Mouse (Mus musculus) midbrain, embryonic 13.5 days (tissue): ENCODE measurements around the gene Plcd3. TPM values are rescaled to one million over a fixed set of nuclear protein-coding genes. Genes with fewer than 3 reads are reported as not detected.
A peak's percentile ranks its signal among the peaks of the same experiment; 100 is the strongest.

Source experiments
- ATAC-seq: fragments of 200-750 bp; cut with Nextera tagmentation; 2 replicates; pipeline ENCODE4 v1.8.0; 2017; ENCODE audit warnings: mild to moderate bottlenecking, moderate TSS enrichment, moderate library complexity
- H3K27ac ChIP-seq: fragments of 300-500 bp; sonication (generic); 2 replicates; pipeline ENCODE4 v1.5.1; 2015; ENCODE audit warnings: inconsistent platforms, mild to moderate bottlenecking, moderate library complexity
- H3K27me3 ChIP-seq: fragments of 300-500 bp; sonication (generic); 2 replicates; pipeline ENCODE4 v1.6.1; 2015; ENCODE audit warnings: mild to moderate bottlenecking, inconsistent platforms
- H3K36me3 ChIP-seq: fragments of 300-500 bp; sonication (generic); 2 replicates; pipeline ENCODE4 v1.6.1; 2015; ENCODE audit warnings: mild to moderate bottlenecking, inconsistent platforms
- H3K4me1 ChIP-seq: fragments of 300-500 bp; sonication (generic); replicated peaks from 2 replicates; pipeline ENCODE4 v1.6.1; 2015; ENCODE audit warnings: inconsistent platforms
- H3K4me2 ChIP-seq: fragments of 300-500 bp; sonication (generic); replicated peaks from 2 replicates; pipeline ENCODE4 v1.6.1; 2015; ENCODE audit warnings: moderate library complexity, mild to moderate bottlenecking, inconsistent platforms
- H3K4me3 ChIP-seq: fragments of 300-500 bp; sonication (generic); replicated peaks from 2 replicates; pipeline ENCODE4 v1.5.1; 2015; ENCODE audit warnings: mild to moderate bottlenecking, inconsistent platforms
- H3K9ac ChIP-seq: fragments of 300-500 bp; sonication (generic); replicated peaks from 2 replicates; pipeline ENCODE4 v1.6.1; 2015; ENCODE audit warnings: mild to moderate bottlenecking, inconsistent platforms
- H3K9me3 ChIP-seq: fragments of 300-500 bp; sonication (generic); 2 replicates; pipeline ENCODE4 v1.6.1; 2016; ENCODE audit warnings: mild to moderate bottlenecking, inconsistent platforms
- WGBS: fragments of 180-500 bp; shearing (Covaris S2); methylation state at CpG from one replicate; pipeline ENCODE4 v1.1.7; 2015; 5-methylcytosine and 5-hydroxymethylcytosine counted together
- polyA plus RNA-seq: library from polyadenylated mRNA; unstranded; fragments of >200 nt; fragmentation: Nextera tagmentation; extraction: Ambion mirVana; gene quantifications from 2 replicates; pipeline ENCODE4 v1.2.1, GENCODE M21; 2015

Gene Plcd3
- polyA plus RNA-seq, 1 experiment from 2014 or later: 1.1 TPM

DNA sequence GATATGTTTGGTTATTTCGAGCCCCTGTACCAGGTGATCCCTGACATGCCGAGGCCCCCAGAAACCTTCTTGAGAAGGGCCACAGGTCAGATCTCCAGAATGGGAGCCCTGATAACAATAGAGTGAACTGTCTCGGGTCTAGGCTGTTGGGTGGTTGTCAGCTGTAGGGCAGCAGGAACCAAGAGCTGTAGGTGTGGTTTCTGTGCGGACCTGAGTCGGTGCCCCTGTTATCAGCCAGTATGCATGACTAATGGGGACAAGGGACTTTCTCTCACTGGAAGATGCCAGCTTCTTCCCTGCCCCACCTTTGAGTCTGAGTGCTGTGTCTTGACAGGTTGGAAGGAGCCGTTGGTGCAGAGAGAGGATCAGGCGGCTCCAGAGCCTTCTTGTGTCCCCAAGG is 3.0 kb upstream of the Plcd3 start:
- Histone ChIP-seq H3K9ac (no peak overlapping the region), H3K4me3 (no peak overlapping the region), H3K4me1 (peaks cover 22% of the 10 kb centered on the region), H3K9me3 (no peaks in the 10 kb centered on the region), H3K27ac (no peak overlapping the region), H3K4me2 (no peak overlapping the region), H3K27me3 (peaks cover 39% of the 10 kb centered on the region), H3K36me3 (no peaks in the 10 kb centered on the region)
- 78% methylated on average over 7 of the region's 7 CpGs for WGBS
- no peak for ATAC-seq

DNA sequence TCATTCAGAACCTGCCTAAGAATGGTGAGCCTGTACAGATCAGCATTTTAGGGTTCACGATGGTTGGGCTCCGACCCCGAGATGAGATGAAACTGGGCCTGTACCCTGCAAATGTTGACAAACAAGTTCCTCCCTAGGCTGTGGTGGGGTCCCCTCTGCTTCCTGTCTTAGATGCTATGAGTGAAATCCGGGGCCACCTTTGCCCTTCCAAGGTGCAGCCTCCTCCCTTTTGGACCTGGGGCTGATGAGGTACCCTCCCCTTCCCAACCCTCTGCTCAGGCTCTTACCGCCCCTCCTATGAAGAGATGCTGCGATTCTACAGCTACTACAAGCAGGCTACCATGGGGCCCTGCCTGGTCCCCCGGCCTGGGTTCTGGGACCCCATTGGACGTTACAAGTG is 2.2 kb upstream of the Plcd3 start:
- H3K9me3 ChIP-seq: no peaks in the 10 kb centered on the region
- no peak overlapping the region for H3K9ac ChIP-seq
- H3K4me3 ChIP-seq: peak overlapping the region; percentile 47
- peaks cover 47% of the 10 kb centered on the region for H3K27me3 ChIP-seq
- ATAC-seq: no peak
- H3K36me3 ChIP-seq: no peaks in the 10 kb centered on the region
- peak overlapping the region; percentile 73 for H3K4me2 ChIP-seq
- 61% methylated on average over 8 of the region's 8 CpGs for WGBS
- peaks cover 22% of the 10 kb centered on the region for H3K4me1 ChIP-seq
- no peak overlapping the region for H3K27ac ChIP-seq

DNA sequence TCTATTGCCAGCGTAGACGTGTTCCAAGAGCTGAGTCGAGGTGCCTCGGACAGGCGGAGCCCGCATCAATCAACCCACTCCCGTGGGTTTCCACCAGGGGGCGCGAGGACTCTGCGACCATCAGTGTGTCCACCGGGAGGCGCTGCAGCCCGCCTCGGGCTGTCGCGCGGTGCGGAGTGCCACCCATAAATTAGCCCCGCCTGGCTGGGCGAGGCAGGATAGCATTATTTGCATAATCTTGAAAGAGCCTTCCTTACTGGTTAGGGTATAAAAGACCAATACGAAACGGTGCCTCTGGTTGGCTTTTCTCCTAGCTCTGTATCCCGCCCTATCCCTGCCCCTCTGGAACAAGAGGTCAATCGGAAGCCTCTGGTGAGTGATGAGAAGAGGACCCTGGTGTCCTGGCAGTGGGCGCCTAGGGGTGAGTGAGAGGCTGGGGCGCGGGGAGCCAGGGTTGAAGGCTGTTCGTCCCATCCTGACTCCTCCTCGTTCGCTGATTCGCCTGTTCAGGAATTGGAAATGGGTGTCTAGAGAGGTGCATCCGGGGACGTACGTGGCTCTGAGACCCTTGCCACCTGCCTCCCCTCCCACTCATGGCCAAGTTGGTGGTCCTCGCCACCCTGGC is 1.4 kb upstream of the Plcd3 start:
- Histone ChIP-seq H3K4me1 (peaks cover 22% of the 10 kb centered on the region), H3K9me3 (no peaks in the 10 kb centered on the region), H3K4me2 (peak overlapping the region; percentile 73), H3K27me3 (peaks cover 51% of the 10 kb centered on the region), H3K4me3 (peak overlapping the region; percentile 47), H3K27ac (no peak overlapping the region), H3K9ac (no peak overlapping the region), H3K36me3 (no peaks in the 10 kb centered on the region)
- ATAC-seq: peak; percentile 86
- WGBS: 2% methylated on average over 35 of the region's 35 CpGs

DNA sequence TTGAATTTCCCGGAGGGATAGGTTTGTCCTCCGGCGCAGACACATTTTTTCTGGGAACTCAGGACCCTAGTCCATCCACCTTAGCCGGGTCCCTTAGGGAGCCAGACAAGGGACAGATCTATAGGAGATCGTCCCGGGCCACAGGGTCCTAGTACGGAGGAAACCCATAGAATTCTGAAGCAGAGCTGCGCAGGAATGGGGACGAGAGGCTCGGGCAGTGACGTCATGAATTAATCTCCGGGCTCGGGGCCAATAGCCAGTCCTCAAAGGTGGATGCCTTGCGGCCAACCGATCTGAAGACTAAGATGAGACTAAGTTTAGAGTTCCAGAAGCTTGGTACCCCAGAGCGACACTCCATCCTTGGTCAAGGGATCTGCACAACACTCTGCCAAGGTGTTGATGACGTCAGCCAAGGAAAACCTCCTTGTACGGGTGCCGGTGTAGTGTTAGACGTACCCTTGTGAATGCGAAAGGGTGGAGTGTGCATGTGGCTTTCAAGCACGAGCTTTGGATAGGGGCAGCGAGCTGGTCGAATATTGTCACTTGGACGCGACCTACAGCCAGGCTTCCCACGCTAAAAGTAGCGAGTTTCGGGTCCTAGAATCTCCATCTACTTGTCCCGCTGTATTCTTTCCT is 526 bp upstream of the Plcd3 start:
- Histone ChIP-seq H3K27me3 (peaks cover 59% of the 10 kb centered on the region), H3K4me2 (peak overlapping the region; percentile 73), H3K27ac (no peak overlapping the region), H3K9ac (peak overlapping the region; percentile 43), H3K36me3 (no peaks in the 10 kb centered on the region), H3K9me3 (no peaks in the 10 kb centered on the region), H3K4me3 (peak overlapping the region; percentile 47), H3K4me1 (peaks cover 30% of the 10 kb centered on the region)
- WGBS: 3% methylated on average over 30 of the region's 30 CpGs
- ATAC-seq: peak; percentile 51

DNA sequence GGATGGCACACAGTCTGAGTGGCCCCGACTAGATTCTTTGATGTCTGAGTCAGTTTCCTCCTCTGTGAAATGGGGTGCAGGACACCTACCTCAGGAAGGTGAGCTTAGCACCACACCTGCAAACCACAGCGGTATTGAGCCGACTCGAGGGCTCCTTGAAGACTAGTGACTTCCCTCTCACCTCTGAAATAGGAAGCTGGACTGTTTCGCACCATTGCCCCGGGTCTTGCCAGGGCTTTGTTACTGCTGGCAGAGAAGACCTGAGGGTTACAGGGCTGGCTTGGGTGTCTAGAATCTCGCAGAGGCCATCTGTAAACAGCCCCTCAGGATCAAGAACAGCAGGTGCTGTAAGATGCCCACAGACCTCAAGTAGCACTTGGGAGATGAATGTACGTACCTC is 1.1 kb downstream of the Plcd3 start:
- Histone ChIP-seq H3K9ac (no peak overlapping the region), H3K9me3 (no peaks in the 10 kb centered on the region), H3K4me2 (no peak overlapping the region), H3K36me3 (no peaks in the 10 kb centered on the region), H3K4me3 (no peak overlapping the region), H3K4me1 (peaks cover 30% of the 10 kb centered on the region), H3K27ac (no peak overlapping the region), H3K27me3 (peaks cover 74% of the 10 kb centered on the region)
- 77% methylated on average over 8 of the region's 8 CpGs for WGBS
- no peak for ATAC-seq

DNA sequence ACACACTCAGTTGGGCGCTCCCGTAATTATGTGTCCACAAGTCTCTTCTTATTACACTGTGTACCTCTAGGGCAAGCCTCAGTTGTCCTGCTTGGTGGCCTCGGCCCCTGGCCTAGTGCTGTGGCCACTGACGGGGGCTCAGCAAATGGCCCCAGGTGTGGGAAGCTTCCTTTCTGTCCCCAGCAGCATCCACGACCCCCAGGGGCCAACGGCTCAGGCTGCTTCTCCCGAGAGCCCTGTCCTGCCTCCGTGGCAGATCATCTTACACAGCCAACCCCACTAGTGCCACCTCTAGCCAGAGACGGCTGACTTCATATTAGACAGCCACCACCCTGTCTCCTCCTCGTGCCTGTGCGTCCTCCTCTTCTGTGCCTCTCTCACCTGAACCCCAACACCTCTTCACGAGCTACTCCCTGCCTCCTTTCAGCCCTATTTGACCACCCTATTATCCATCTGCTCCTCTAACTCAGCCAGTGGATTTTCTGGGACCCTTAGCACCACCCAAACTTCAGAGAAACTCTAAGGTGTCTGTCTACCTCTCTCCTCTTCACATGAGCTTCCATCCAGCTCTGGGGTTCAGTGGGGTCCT is 2.0 kb downstream of the Plcd3 start:
- H3K27me3 ChIP-seq: peaks cover 77% of the 10 kb centered on the region

DNA sequence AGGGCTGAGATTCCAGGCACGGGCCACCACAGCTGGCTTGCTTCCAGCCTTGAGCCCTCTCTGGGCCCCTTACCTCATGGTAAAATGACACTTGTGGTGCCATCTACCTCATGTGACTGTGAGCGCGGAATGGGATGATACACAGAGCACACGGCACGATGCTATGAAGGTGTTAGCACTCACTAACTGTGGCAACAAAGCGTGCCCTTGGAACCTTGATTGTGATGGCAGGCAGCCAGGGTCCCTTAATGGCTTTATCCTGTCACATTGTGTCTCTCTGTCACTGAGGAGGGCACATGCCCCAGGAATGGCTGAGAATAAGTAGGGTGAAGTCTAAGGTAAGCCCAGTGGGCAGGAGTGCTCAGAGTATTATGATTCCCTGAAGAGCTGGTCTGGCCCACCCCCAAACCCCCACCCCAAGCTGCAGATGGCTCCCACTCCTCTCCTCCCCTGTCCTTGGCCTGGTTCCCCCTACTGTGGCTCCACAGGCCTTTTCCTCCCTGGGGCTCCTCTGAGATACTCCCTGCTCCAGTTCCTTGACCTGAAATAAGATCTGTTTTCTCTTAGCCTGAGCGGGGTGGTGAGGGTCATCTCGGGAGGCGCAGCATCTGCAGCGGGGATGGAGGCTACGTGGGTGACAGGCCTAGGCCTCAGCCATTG is 2.8 kb downstream of the Plcd3 start:
- ATAC-seq: no peak
- H3K4me2 ChIP-seq: no peak overlapping the region
- WGBS: 70% methylated on average over 11 of the region's 11 CpGs
- H3K36me3 ChIP-seq: no peaks in the 10 kb centered on the region
- no peaks in the 10 kb centered on the region for H3K9me3 ChIP-seq
- no peak overlapping the region for H3K27ac ChIP-seq
- H3K27me3 ChIP-seq: peaks cover 73% of the 10 kb centered on the region
- no peak overlapping the region for H3K9ac ChIP-seq
- peaks cover 30% of the 10 kb centered on the region for H3K4me1 ChIP-seq
- no peak overlapping the region for H3K4me3 ChIP-seq

More for the DNA sequence above, 2.0 kb downstream of the Plcd3 start:
- WGBS: 56% methylated on average over 12 of the region's 12 CpGs
- Histone ChIP-seq H3K4me2 (no peak overlapping the region), H3K27ac (no peak overlapping the region), H3K4me1 (peaks cover 30% of the 10 kb centered on the region), H3K4me3 (no peak overlapping the region), H3K9me3 (no peaks in the 10 kb centered on the region), H3K36me3 (no peaks in the 10 kb centered on the region), H3K9ac (no peak overlapping the region)
- ATAC-seq: no peak

DNA sequence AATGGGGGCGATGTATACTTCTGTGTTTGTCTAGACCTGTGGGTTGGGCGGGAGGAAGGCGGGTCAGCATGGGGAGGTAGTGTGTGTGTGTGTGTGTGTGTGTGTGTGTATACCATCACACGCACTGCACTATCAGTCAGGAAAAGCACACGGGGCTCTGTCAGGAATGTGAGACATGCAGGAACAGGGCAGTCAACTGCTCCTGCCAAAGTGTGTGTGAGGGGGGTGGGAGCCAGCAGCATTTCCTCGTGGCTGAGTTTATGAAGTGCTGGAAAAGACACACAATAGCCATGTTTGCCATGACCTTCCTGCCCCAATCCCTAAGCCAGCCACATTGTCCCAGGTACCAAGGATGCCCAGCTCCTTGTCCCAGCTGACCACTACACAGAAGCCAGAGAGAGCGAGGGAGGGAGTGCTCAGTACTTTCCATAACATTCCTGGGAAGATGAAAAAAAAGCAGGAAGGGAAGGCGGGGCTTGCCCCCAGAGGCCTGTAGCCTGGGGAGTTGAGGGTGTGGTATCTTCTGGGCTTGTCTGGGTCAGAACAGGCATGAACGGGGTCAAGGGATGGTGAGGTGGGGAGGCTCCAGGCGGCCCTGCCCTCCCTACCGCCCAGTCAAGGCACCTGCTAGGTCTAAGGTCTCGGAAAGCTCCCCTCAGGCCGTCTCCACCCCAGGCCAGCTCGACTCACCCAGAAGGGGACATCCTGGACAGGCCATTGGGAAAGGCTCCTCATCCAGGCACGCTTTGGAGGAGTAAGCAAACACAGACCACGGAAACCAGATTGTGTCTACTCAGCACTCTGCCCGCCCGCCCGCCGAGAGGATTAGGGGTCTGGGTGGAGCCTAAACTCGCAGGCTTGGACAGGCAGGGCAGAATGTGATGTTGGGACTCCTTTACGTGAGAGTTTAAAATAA is 4.2 kb downstream of the Plcd3 start:
- H3K27ac ChIP-seq: no peak overlapping the region
- H3K36me3 ChIP-seq: no peaks in the 10 kb centered on the region
- H3K9ac ChIP-seq: 0 out of 2 replicates have a peak overlapping the region, but pooled peaks have one; percentile 28
- peaks cover 22% of the 10 kb centered on the region for H3K4me1 ChIP-seq
- no peaks in the 10 kb centered on the region for H3K9me3 ChIP-seq
- 19% methylated on average over 22 of the region's 22 CpGs for WGBS
- no peak overlapping the region for H3K4me3 ChIP-seq
- no peak for ATAC-seq
- H3K27me3 ChIP-seq: peaks cover 66% of the 10 kb centered on the region
- H3K4me2 ChIP-seq: peak overlapping the region; percentile 19; the same call in 1 of the 2 replicates

DNA sequence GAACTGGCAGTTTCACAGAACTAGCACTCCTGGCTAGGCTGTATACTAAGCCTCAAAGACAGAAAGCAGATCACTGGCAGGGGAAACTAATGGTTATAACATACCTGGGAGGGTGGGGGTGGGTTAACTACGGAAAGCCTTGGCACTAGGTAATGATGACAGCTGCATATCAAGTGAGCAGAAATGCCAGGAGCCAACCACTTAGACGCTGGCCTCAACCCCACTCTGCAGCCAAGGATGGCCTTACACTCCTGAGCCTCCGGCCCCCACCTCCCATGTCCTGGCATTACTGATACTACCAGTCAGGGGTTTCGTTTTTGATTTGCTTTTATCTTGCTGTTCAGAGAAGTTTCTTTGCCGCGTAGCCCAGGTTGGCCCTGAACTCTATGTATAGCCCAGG is 5.7 kb downstream of the Plcd3 start:
- H3K27me3 ChIP-seq: peaks cover 52% of the 10 kb centered on the region
- H3K27ac ChIP-seq: no peak overlapping the region
- H3K9ac ChIP-seq: no peak overlapping the region
- ATAC-seq: no peak
- H3K4me2 ChIP-seq: no peak overlapping the region
- 98% methylated on average over 6 of the region's 6 CpGs for WGBS
- H3K9me3 ChIP-seq: no peaks in the 10 kb centered on the region
- no peaks in the 10 kb centered on the region for H3K36me3 ChIP-seq
- no peak overlapping the region for H3K4me3 ChIP-seq
- peaks cover 8% of the 10 kb centered on the region for H3K4me1 ChIP-seq

DNA sequence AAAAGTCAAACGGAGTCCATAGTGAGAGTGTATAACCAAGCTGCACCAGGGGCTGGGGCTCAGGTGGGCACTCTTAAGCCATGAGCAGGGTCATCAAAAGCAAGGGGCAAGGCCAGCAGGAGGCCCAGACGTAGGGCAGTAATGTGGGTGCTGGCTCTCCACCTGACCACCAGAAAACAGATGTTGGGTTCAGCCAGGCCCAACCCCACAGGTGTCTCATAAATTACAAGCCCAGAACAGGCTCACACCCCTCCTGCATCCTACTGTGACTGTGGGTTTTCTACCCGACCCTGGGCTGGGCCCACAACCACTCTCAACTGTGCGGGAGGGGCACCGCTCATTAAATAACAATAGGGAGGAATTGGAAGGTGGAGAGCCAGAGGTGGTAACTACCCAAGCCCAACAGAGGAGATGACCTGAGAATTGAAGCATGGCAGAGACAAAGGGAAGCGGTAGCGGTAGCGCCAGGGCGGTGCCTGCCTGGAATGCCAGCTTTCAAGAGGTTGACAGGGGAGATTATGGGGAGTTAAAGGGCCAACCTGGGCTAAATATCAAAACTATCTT is 6.3 kb downstream of the Plcd3 start:
- Histone ChIP-seq H3K9ac (no peak overlapping the region), H3K36me3 (no peaks in the 10 kb centered on the region), H3K27me3 (peaks cover 46% of the 10 kb centered on the region), H3K27ac (no peak overlapping the region), H3K4me2 (no peak overlapping the region), H3K4me3 (no peak overlapping the region), H3K9me3 (no peaks in the 10 kb centered on the region), H3K4me1 (peaks cover 8% of the 10 kb centered on the region)
- no peak for ATAC-seq
- WGBS: 48% methylated on average over 9 of the region's 9 CpGs
